Mouse (Mus musculus): ENCODE measurements around the gene Ddx47.

Gene Ddx47

GRCm38 (mm10) chr6:135069856-135070255 lies 58.4 kb downstream of the Ddx47 start:
- DNase-seq (ENCODE audit: low read depth) = no peak

GRCm38 (mm10) chr6:135070347-135070746 lies 58.9 kb downstream of the Ddx47 start:
- no peak for DNase-seq (ENCODE audit: low read depth)
